Mouse (Mus musculus): ENCODE data around the gene Sec13. TPM values are rescaled to one million over a fixed set of nuclear protein-coding genes. Genes with fewer than 3 reads are reported as not detected.

The Sec13 gene
- polyA plus RNA-seq, 1 experiment from 2014 or later = 216 TPM

GRCm38 (mm10) chr6:113749119-113749685, 8.7 kb upstream of the Sec13 start:
- TF ChIP-seq CTCF (IDR thresholded peaks at IDR 0.05; ENCODE audit: low read depth) = no peak
- 63% methylated on average over 17 of the region's 17 CpGs for WGBS
- ATAC-seq (replicated peaks; ENCODE audit: low FRiP score, low read depth) (no peak), DNase-seq (ENCODE audit: low spot score) (no peak)
- H3K27me3 ChIP-seq (ENCODE audit: insufficient read depth, low read length) = no peaks in the 10 kb centered on the region
- no peak overlapping the region for H3K4me3 ChIP-seq (replicated peaks; ENCODE audit: low read depth, low read length)
- H3K36me3 ChIP-seq (ENCODE audit: insufficient read depth, low read length) = no peaks in the 10 kb centered on the region
- H3K27ac ChIP-seq = no peak overlapping the region
- no peaks in the 10 kb centered on the region for H3K9me3 ChIP-seq (replicated peaks; ENCODE audit: low read length)
- no peak overlapping the region for H3K9ac ChIP-seq (ENCODE audit: low read depth, low read length)
- H3K4me2 ChIP-seq (ENCODE audit: low read length) = no peak overlapping the region
- H3K4me1 ChIP-seq (replicated peaks; ENCODE audit: insufficient read depth, low read length) = no peaks in the 10 kb centered on the region

- Histone ChIP-seq H3K4me2 (ENCODE audit: low read length) (peak overlapping the region; percentile 31; the same call in 1 of the 2 replicates), H3K9ac (ENCODE audit: low read depth, low read length) (no peak overlapping the region), H3K4me3 (replicated peaks; ENCODE audit: low read depth, low read length) (no peak overlapping the region), H3K27me3 (ENCODE audit: insufficient read depth, low read length) (no peaks in the 10 kb centered on the region), H3K9me3 (replicated peaks; ENCODE audit: low read length) (no peaks in the 10 kb centered on the region), H3K4me1 (replicated peaks; ENCODE audit: insufficient read depth, low read length) (no peaks in the 10 kb centered on the region), H3K36me3 (ENCODE audit: insufficient read depth, low read length) (no peaks in the 10 kb centered on the region), H3K27ac (no peak overlapping the region)
- no peak for TF ChIP-seq CTCF (IDR thresholded peaks at IDR 0.05; ENCODE audit: low read depth)
- DNase-seq (ENCODE audit: low spot score) = no peak
- no peak for ATAC-seq (replicated peaks; ENCODE audit: low FRiP score, low read depth)
- 36% methylated on average over 26 of the region's 26 CpGs for WGBS
These were observed 7.8 kb upstream of the Sec13 start for GRCm38 (mm10) chr6:113748351-113748750.

GRCm38 (mm10) chr6:113747284-113747683, 6.7 kb upstream of the Sec13 start:
- H3K4me1 ChIP-seq (replicated peaks; ENCODE audit: insufficient read depth, low read length) = no peaks in the 10 kb centered on the region
- DNase-seq (ENCODE audit: low spot score) (no peak), ATAC-seq (replicated peaks; ENCODE audit: low FRiP score, low read depth) (no peak)
- no peak overlapping the region for H3K9ac ChIP-seq (ENCODE audit: low read depth, low read length)
- no peaks in the 10 kb centered on the region for H3K9me3 ChIP-seq (replicated peaks; ENCODE audit: low read length)
- H3K27me3 ChIP-seq (ENCODE audit: insufficient read depth, low read length) = no peaks in the 10 kb centered on the region
- no peak overlapping the region for H3K4me2 ChIP-seq (ENCODE audit: low read length)
- H3K27ac ChIP-seq = no peak overlapping the region
- WGBS = 83% methylated on average over 14 of the region's 14 CpGs
- no peak overlapping the region for H3K4me3 ChIP-seq (replicated peaks; ENCODE audit: low read depth, low read length)
- TF ChIP-seq CTCF (IDR thresholded peaks at IDR 0.05; ENCODE audit: low read depth) = no peak
- H3K36me3 ChIP-seq (ENCODE audit: insufficient read depth, low read length) = no peaks in the 10 kb centered on the region

- H3K27ac ChIP-seq = no peak overlapping the region
- no peaks in the 10 kb centered on the region for H3K27me3 ChIP-seq (ENCODE audit: insufficient read depth, low read length)
- no peak overlapping the region for H3K9ac ChIP-seq (ENCODE audit: low read depth, low read length)
- H3K9me3 ChIP-seq (replicated peaks; ENCODE audit: low read length) = no peaks in the 10 kb centered on the region
- no peak for DNase-seq (ENCODE audit: low spot score)
- TF ChIP-seq CTCF (IDR thresholded peaks at IDR 0.05; ENCODE audit: low read depth) = no peak
- H3K36me3 ChIP-seq (ENCODE audit: insufficient read depth, low read length) = no peaks in the 10 kb centered on the region
- no peaks in the 10 kb centered on the region for H3K4me1 ChIP-seq (replicated peaks; ENCODE audit: insufficient read depth, low read length)
- H3K4me2 ChIP-seq (ENCODE audit: low read length) = no peak overlapping the region
- ATAC-seq (replicated peaks; ENCODE audit: low FRiP score, low read depth) = no peak
- no peak overlapping the region for H3K4me3 ChIP-seq (replicated peaks; ENCODE audit: low read depth, low read length)
These were observed 4.6 kb upstream of the Sec13 start for GRCm38 (mm10) chr6:113745117-113745516.

DNA sequence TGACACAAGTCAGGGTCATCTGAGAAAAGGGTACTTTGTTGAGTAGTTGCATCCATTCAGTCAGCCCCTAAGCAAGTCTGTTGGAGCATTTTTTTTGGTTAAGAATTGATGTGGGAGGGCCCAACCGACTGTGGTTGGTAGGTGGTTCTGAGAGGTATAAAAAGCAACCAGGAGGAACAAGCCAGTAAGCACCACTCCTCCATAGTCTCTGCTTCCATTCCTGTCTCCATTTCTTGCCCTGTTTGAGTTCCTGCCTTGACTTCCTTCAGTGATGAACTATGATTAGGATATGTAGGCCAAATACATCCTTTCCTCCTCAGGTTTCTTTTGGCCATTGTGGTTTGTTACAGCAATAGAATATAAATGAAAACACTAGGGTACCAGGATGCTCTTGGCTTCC, 2.6 kb upstream of the Sec13 start:
- Histone ChIP-seq H3K9me3 (replicated peaks; ENCODE audit: low read length) (no peaks in the 10 kb centered on the region), H3K4me1 (replicated peaks; ENCODE audit: insufficient read depth, low read length) (peaks cover 3% of the 10 kb centered on the region; the same call in 1 of the 2 replicates), H3K9ac (ENCODE audit: low read depth, low read length) (no peak overlapping the region), H3K27me3 (ENCODE audit: insufficient read depth, low read length) (no peaks in the 10 kb centered on the region), H3K4me3 (replicated peaks; ENCODE audit: low read depth, low read length) (no peak overlapping the region), H3K36me3 (ENCODE audit: insufficient read depth, low read length) (no peaks in the 10 kb centered on the region), H3K4me2 (ENCODE audit: low read length) (no peak overlapping the region), H3K27ac (no peak overlapping the region)
- no peak for TF ChIP-seq CTCF (IDR thresholded peaks at IDR 0.05; ENCODE audit: low read depth)
- ATAC-seq (replicated peaks; ENCODE audit: low FRiP score, low read depth) (no peak), DNase-seq (ENCODE audit: low spot score) (no peak)
- 46% methylated on average over 1 of the region's 1 CpGs for WGBS

DNA sequence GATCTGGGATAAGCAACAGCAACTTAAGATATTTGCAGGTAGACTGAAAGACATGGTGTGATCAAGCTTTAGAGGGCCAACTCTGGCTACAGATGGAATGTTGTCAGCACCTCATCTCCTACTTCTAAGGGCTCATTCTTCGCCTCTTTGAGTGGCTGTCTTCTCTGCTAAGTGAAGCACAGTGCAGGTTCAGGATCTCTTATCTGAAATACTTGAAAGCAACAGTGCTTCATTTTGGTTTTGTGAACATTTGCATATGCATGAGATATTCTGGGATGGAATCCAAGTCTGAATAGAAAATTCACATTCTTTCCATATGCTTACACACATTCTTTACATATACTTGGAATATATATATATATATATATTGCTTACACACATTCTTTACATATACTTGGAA, 1.8 kb upstream of the Sec13 start:
- Histone ChIP-seq H3K4me3 (replicated peaks; ENCODE audit: low read depth, low read length) (no peak overlapping the region), H3K9ac (ENCODE audit: low read depth, low read length) (no peak overlapping the region), H3K4me2 (ENCODE audit: low read length) (no peak overlapping the region), H3K36me3 (ENCODE audit: insufficient read depth, low read length) (no peaks in the 10 kb centered on the region), H3K4me1 (replicated peaks; ENCODE audit: insufficient read depth, low read length) (peaks cover 3% of the 10 kb centered on the region; the same call in 1 of the 2 replicates), H3K9me3 (replicated peaks; ENCODE audit: low read length) (no peaks in the 10 kb centered on the region), H3K27me3 (ENCODE audit: insufficient read depth, low read length) (no peaks in the 10 kb centered on the region), H3K27ac (no peak overlapping the region)
- DNase-seq (ENCODE audit: low spot score) (no peak), ATAC-seq (replicated peaks; ENCODE audit: low FRiP score, low read depth) (no peak)
- WGBS = 86% methylated on average over 1 of the region's 1 CpGs
- TF ChIP-seq CTCF (IDR thresholded peaks at IDR 0.05; ENCODE audit: low read depth) = no peak

DNA sequence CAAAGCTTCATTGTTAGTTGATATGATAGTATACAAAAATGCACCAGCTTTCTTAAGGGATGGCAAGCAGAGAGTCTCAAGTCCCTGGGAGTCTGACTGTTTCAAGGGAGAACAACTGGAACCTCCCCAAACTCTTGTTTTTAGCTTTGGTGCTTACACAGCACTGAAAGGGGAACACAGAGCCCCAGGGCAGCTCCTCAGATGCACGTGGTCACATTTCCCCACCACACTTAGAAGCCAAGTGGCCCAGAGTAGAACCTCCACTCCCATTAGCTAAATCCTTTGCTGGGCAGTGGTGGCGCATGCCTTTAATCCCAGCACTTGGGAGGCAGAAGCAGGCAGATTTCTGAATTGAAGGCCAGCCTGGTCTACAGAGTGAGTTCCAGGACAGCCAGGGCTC, 882 bp upstream of the Sec13 start:
- Histone ChIP-seq H3K27me3 (ENCODE audit: insufficient read depth, low read length) (no peaks in the 10 kb centered on the region), H3K4me3 (replicated peaks; ENCODE audit: low read depth, low read length) (no peak overlapping the region)

More for the DNA sequence above, 882 bp upstream of the Sec13 start:
- DNase-seq (ENCODE audit: low spot score) (no peak), ATAC-seq (replicated peaks; ENCODE audit: low FRiP score, low read depth) (no peak)
- H3K9ac ChIP-seq (ENCODE audit: low read depth, low read length) = no peak overlapping the region
- H3K27ac ChIP-seq = no peak overlapping the region
- no peak overlapping the region for H3K4me2 ChIP-seq (ENCODE audit: low read length)
- peaks cover under 1% of the 10 kb centered on the region; the same call in 1 of the 2 replicates for H3K36me3 ChIP-seq (ENCODE audit: insufficient read depth, low read length)
- no peak for TF ChIP-seq CTCF (IDR thresholded peaks at IDR 0.05; ENCODE audit: low read depth)
- peaks cover 3% of the 10 kb centered on the region; the same call in 1 of the 2 replicates for H3K4me1 ChIP-seq (replicated peaks; ENCODE audit: insufficient read depth, low read length)
- WGBS = 68% methylated on average over 2 of the region's 2 CpGs
- no peaks in the 10 kb centered on the region for H3K9me3 ChIP-seq (replicated peaks; ENCODE audit: low read length)

Data from kidney, postnatal 0 days (tissue).